Mouse (Mus musculus) thymus, postnatal 4 days (tissue): Measurements from ENCODE around the gene Trim46.

Source experiments
- DNase-seq: peaks from one replicate; pipeline ENCODE4 v3.0.0; 2021

Trim46 gene

GRCm38 (mm10) chr3:89206695-89207094 lies 39.4 kb downstream of the Trim46 start:
- DNase-seq: no peak

GRCm38 (mm10) chr3:89206079-89206478 lies 40.0 kb downstream of the Trim46 start:
- no peak for DNase-seq

GRCm38 (mm10) chr3:89203142-89203514 lies 43.0 kb downstream of the Trim46 start:
- no peak for DNase-seq

GRCm38 (mm10) chr3:89202253-89203141 lies 43.6 kb downstream of the Trim46 start, which contains the start of gene Gba:
TSS of gene Gba (plus strand) at chr3:89202928.
- DNase-seq: peak; percentile 89

- no peak for DNase-seq
Observed at GRCm38 (mm10) chr3:89199839-89200238, 46.3 kb downstream of the Trim46 start.

- DNase-seq: peak; percentile 95
Observed at GRCm38 (mm10) chr3:89195979-89196877, 49.9 kb downstream of the Trim46 start.

- DNase-seq: peak; percentile 77
Observed at GRCm38 (mm10) chr3:89193853-89194252, 52.3 kb downstream of the Trim46 start.

GRCm38 (mm10) chr3:89193351-89193750 lies 52.8 kb downstream of the Trim46 start:
- DNase-seq: peak; percentile 13

GRCm38 (mm10) chr3:89190436-89190835 lies 55.7 kb downstream of the Trim46 start:
- DNase-seq: peak; percentile 62

GRCm38 (mm10) chr3:89188478-89188875 lies 57.6 kb downstream of the Trim46 start:
- DNase-seq: peak; percentile 75

GRCm38 (mm10) chr3:89187690-89188477 lies 58.2 kb downstream of the Trim46 start:
- peak; percentile 80 for DNase-seq

- DNase-seq: peak; percentile 88
Observed at GRCm38 (mm10) chr3:89187197-89187596, 58.9 kb downstream of the Trim46 start.
